In the genomic region with DNA sequence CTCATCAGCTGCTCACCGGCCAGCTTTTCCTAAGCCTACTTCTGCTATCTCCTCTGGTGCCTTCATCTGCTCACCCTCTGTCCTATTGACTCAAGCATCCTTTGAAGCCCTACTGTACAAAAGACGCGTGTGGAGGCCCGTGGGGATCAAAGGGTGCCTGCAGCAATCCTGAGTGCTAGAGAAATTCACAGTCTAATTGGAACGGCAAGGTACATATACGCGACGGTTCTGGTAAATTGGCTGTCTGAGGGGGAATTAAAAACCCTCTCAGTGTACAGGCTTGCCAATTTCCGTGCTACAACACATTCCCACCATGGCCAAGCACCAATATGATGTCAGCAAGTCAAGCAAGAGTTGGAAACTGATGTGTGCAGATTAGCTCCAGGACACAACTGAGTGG, we compare ENCODE assay signal across 17 mouse cellular contexts.
DNase-seq lines count a peak whose midpoint lies in the region; ATAC-seq and TF ChIP-seq lines count a peak whose summit lies in the region.
"Had no signal": no experiment of that assay in that cellular context is flagged by ENCODE, and none has a peak within 500 bp of the region (broad histone marks: within the 10 kb centered on the region; RNA-seq: fewer than 3 reads in every experiment).

No protein-coding gene starts in this region.

- H3K4me2 ChIP-seq in forebrain, embryonic 11.5 days (ENCODE audit: low read depth, low read length, severe bottlenecking) = no peak overlapping the region
- no peak overlapping the region for H3K4me2 ChIP-seq in forebrain, embryonic 14.5 days (ENCODE audit: low read length)
- no peak overlapping the region for H3K4me2 ChIP-seq in hindbrain, embryonic 14.5 days (replicated peaks)
- H3K4me2 ChIP-seq in midbrain, embryonic 14.5 days (ENCODE audit: low read length) = no peak overlapping the region
- no peak overlapping the region for H3K4me2 ChIP-seq in liver, postnatal 0 days (ENCODE audit: low read depth, low read length)
- H3K4me2 ChIP-seq: heart, embryonic 13.5 days; liver, embryonic 11.5 days; lung, embryonic 14.5 days had no signal

- H3K36me3 ChIP-seq in forebrain, embryonic 11.5 days (ENCODE audit: control insufficient read depth, insufficient read depth, low read length) = no peaks in the 10 kb centered on the region
- no peaks in the 10 kb centered on the region for H3K36me3 ChIP-seq in forebrain, embryonic 14.5 days (ENCODE audit: control insufficient read depth, insufficient read depth, low read length)
- H3K36me3 ChIP-seq in hindbrain, embryonic 14.5 days (replicated peaks; ENCODE audit: control insufficient read depth, insufficient read depth) = no peaks in the 10 kb centered on the region
- H3K36me3 ChIP-seq in midbrain, embryonic 14.5 days (ENCODE audit: control insufficient read depth, insufficient read depth, low read length) = no peaks in the 10 kb centered on the region
- H3K36me3 ChIP-seq in liver, postnatal 0 days (replicated peaks; ENCODE audit: insufficient read depth, low read length) = no peaks in the 10 kb centered on the region
- H3K36me3 ChIP-seq: heart, embryonic 13.5 days; limb, embryonic 10.5 days had no signal

- H3K4me1 ChIP-seq in forebrain, embryonic 11.5 days (replicated peaks; ENCODE audit: control insufficient read depth, insufficient read depth, low read length) = peaks cover 21% of the 10 kb centered on the region
- H3K4me1 ChIP-seq in forebrain, embryonic 14.5 days (ENCODE audit: control insufficient read depth, insufficient read depth, low read length) = peaks cover 24% of the 10 kb centered on the region
- H3K4me1 ChIP-seq in hindbrain, embryonic 14.5 days (replicated peaks; ENCODE audit: control insufficient read depth, insufficient read depth, low read length) = peaks cover 32% of the 10 kb centered on the region
- H3K4me1 ChIP-seq in midbrain, embryonic 14.5 days (ENCODE audit: control insufficient read depth, insufficient read depth, low read length) = peaks cover 46% of the 10 kb centered on the region
- no peaks in the 10 kb centered on the region for H3K4me1 ChIP-seq in liver, postnatal 0 days (ENCODE audit: insufficient read depth)

- no peaks in the 10 kb centered on the region for H3K9me3 ChIP-seq in forebrain, embryonic 11.5 days (ENCODE audit: control insufficient read depth, low read length)
- no peaks in the 10 kb centered on the region for H3K9me3 ChIP-seq in forebrain, embryonic 14.5 days (replicated peaks; ENCODE audit: control insufficient read depth, low read length)
- no peaks in the 10 kb centered on the region for H3K9me3 ChIP-seq in hindbrain, embryonic 14.5 days (ENCODE audit: control insufficient read depth, low read length)
- no peaks in the 10 kb centered on the region for H3K9me3 ChIP-seq in midbrain, embryonic 14.5 days (ENCODE audit: control insufficient read depth, low read length)
- no peaks in the 10 kb centered on the region for H3K9me3 ChIP-seq in liver, postnatal 0 days (ENCODE audit: low read length)
- H3K9me3 ChIP-seq: heart, embryonic 13.5 days; limb, embryonic 10.5 days had no signal

- H3K9ac ChIP-seq in forebrain, embryonic 11.5 days (ENCODE audit: low read length) = no peak overlapping the region
- H3K9ac ChIP-seq in forebrain, embryonic 14.5 days (ENCODE audit: low read length) = no peak overlapping the region
- no peak overlapping the region for H3K9ac ChIP-seq in hindbrain, embryonic 14.5 days
- H3K9ac ChIP-seq in midbrain, embryonic 14.5 days (replicated peaks; ENCODE audit: low read length) = no peak overlapping the region
- no peak overlapping the region for H3K9ac ChIP-seq in liver, postnatal 0 days (replicated peaks)
- H3K9ac ChIP-seq: heart, embryonic 13.5 days; lung, embryonic 14.5 days had no signal

- peak; percentile 22 for ATAC-seq in forebrain, embryonic 11.5 days (replicated peaks; ENCODE audit: low FRiP score)
- peak; percentile 49 for ATAC-seq in forebrain, embryonic 14.5 days
- ATAC-seq in hindbrain, embryonic 14.5 days (ENCODE audit: low FRiP score) = no peak
- no peak for ATAC-seq in midbrain, embryonic 14.5 days (ENCODE audit: low FRiP score, low TSS enrichment)
- no peak for ATAC-seq in liver, postnatal 0 days

- H3K4me3 ChIP-seq in forebrain, embryonic 11.5 days (ENCODE audit: low read depth, low read length) = no peak overlapping the region
- H3K4me3 ChIP-seq in forebrain, embryonic 14.5 days (ENCODE audit: low read depth, low read length) = no peak overlapping the region
- no peak overlapping the region for H3K4me3 ChIP-seq in hindbrain, embryonic 14.5 days (replicated peaks; ENCODE audit: low read length)
- H3K4me3 ChIP-seq in midbrain, embryonic 14.5 days (replicated peaks; ENCODE audit: low read depth, low read length) = no peak overlapping the region
- no peak overlapping the region for H3K4me3 ChIP-seq in liver, postnatal 0 days (ENCODE audit: low read depth, low read length)
- H3K4me3 ChIP-seq: heart, embryonic 13.5 days; limb, embryonic 10.5 days had no signal

- DNase-seq in forebrain, embryonic 11.5 days (ENCODE audit: low spot score) = no peak
- peak; percentile 72 for DNase-seq in forebrain, embryonic 14.5 days (ENCODE audit: low spot score)
- DNase-seq in hindbrain, embryonic 14.5 days (ENCODE audit: low spot score) = no peak
- DNase-seq in midbrain, embryonic 14.5 days = peak; percentile 67
- DNase-seq in liver, postnatal 0 days = no peak
- no peak for DNase-seq in embryo, embryonic 11 days
- DNase-seq in cerebellum, postnatal 4 days (ENCODE audit: low spot score in 2 of 2) = no peak
- DNase-seq: adrenal gland, adult 8-10 months; cerebellum, postnatal 10 days; kidney, adult 9 months; kidney, postnatal 25 days; lung, embryonic 14.5 days; lung, postnatal 4 days; thymus, postnatal 36 days had no signal

- H3K27ac ChIP-seq in forebrain, embryonic 11.5 days (ENCODE audit: low read depth, low read length) = no peak overlapping the region
- H3K27ac ChIP-seq in forebrain, embryonic 14.5 days (ENCODE audit: low read depth, low read length) = no peak overlapping the region; the same call in 1 of the 2 replicates
- H3K27ac ChIP-seq in hindbrain, embryonic 14.5 days = 0 out of 2 replicates have a peak overlapping the region, but pooled peaks have one; percentile 14
- peak overlapping the region; percentile 45; the same call in 1 of the 2 replicates for H3K27ac ChIP-seq in midbrain, embryonic 14.5 days (replicated peaks; ENCODE audit: low read depth, low read length)
- H3K27ac ChIP-seq in liver, postnatal 0 days (ENCODE audit: low read depth) = no peak overlapping the region
- H3K27ac ChIP-seq: heart, embryonic 13.5 days; limb, embryonic 10.5 days had no signal

- no peak for TF ChIP-seq EP300 in liver, postnatal 0 days (IDR thresholded peaks at IDR 0.05; ENCODE audit: low read depth)

- no peak for TF ChIP-seq CTCF in liver, postnatal 0 days (IDR thresholded peaks at IDR 0.05; ENCODE audit: low read depth)

- WGBS in forebrain, embryonic 11.5 days = 10% methylated on average over 9 of the region's 9 CpGs
- WGBS in forebrain, embryonic 14.5 days = 5% methylated on average over 9 of the region's 9 CpGs
- 12% methylated on average over 9 of the region's 9 CpGs for WGBS in hindbrain, embryonic 14.5 days
- WGBS in midbrain, embryonic 14.5 days = 6% methylated on average over 9 of the region's 9 CpGs
- WGBS in liver, postnatal 0 days (ENCODE audit: insufficient replicate concordance) = 68% methylated on average over 9 of the region's 9 CpGs

- H3K27me3 ChIP-seq in forebrain, embryonic 11.5 days (ENCODE audit: control insufficient read depth, insufficient read depth, low read length) = no peaks in the 10 kb centered on the region; the same call in 1 of the 2 replicates
- no peaks in the 10 kb centered on the region for H3K27me3 ChIP-seq in forebrain, embryonic 14.5 days (replicated peaks; ENCODE audit: control insufficient read depth, insufficient read depth, low read length)
- H3K27me3 ChIP-seq in hindbrain, embryonic 14.5 days (ENCODE audit: control insufficient read depth, insufficient read depth, low read length) = no peaks in the 10 kb centered on the region
- no peaks in the 10 kb centered on the region for H3K27me3 ChIP-seq in midbrain, embryonic 14.5 days (ENCODE audit: control insufficient read depth, insufficient read depth, low read length)
- 0 out of 2 replicates have a peak, but pooled peaks cover 4% of the 10 kb centered on the region for H3K27me3 ChIP-seq in liver, postnatal 0 days (ENCODE audit: insufficient read depth, low read length)

Comparison
In these comparisons a context has a peak if more than half of its experiments do, and no peak if none do; other contexts are left out.
1. DNase-seq: peak in forebrain, embryonic 14.5 days (single experiment) and midbrain, embryonic 14.5 days (single experiment); none in forebrain, embryonic 11.5 days (single experiment), hindbrain, embryonic 14.5 days (single experiment), liver, postnatal 0 days (single experiment), embryo, embryonic 11 days (single experiment) and cerebellum, postnatal 4 days (0 of 2).
2. ATAC-seq: peak in forebrain, embryonic 11.5 days (single experiment) and forebrain, embryonic 14.5 days (single experiment); none in hindbrain, embryonic 14.5 days (single experiment), midbrain, embryonic 14.5 days (single experiment) and liver, postnatal 0 days (single experiment).
3. H3K27ac ChIP-seq: peak in hindbrain, embryonic 14.5 days (single experiment) and midbrain, embryonic 14.5 days (single experiment); none in forebrain, embryonic 11.5 days (single experiment), forebrain, embryonic 14.5 days (single experiment) and liver, postnatal 0 days (single experiment).